Mouse (Mus musculus) stomach, embryonic 14.5 days (tissue): ENCODE measurements at regions not wholly inside any gene's neighbourhood (a gene's known extent, or its start where the extent isn't known, plus 50 kb on each side); places are given as distances from the start of the nearest gene placed in this dataset.
A peak's percentile ranks its signal among the peaks of the same experiment; 100 is the strongest.
"Not testable (repeated sequence)": the region's sequence is repeated elsewhere in the genome, so short reads cannot be mapped to it uniquely, and the experiment has no call there.

Source experiments
- ATAC-seq: fragments of 200-750 bp; cut with Nextera tagmentation; 2 replicates; pipeline ENCODE4 v1.8.0; 2017; ENCODE audit warnings: low read depth, moderate TSS enrichment; ENCODE audit not compliant: insufficient number of reproducible peaks, insufficient read depth, low FRiP score
- H3K27ac ChIP-seq: fragments of 300-500 bp; sonication (generic); 2 replicates; pipeline ENCODE4 v1.5.1; 2014; ENCODE audit warnings: mild to moderate bottlenecking, low read length, moderate library complexity, mixed read lengths
- H3K27me3 ChIP-seq: fragments of 300-500 bp; sonication (generic); 2 replicates; pipeline ENCODE4 v1.6.1; 2014; ENCODE audit warnings: low read length, control low read depth, mixed read lengths; ENCODE audit not compliant: control insufficient read depth, insufficient read depth
- H3K36me3 ChIP-seq: fragments of 300-500 bp; sonication (generic); 2 replicates; pipeline ENCODE4 v1.6.1; 2014; ENCODE audit warnings: mild to moderate bottlenecking, control low read depth, low read length, moderate library complexity, mixed read lengths; ENCODE audit not compliant: control insufficient read depth, insufficient read depth
- H3K4me1 ChIP-seq: fragments of 300-500 bp; sonication (generic); 2 replicates; pipeline ENCODE4 v1.6.1; 2014; ENCODE audit warnings: low read length, control low read depth, mixed read lengths; ENCODE audit not compliant: control insufficient read depth, insufficient read depth
- H3K4me2 ChIP-seq: fragments of 300-500 bp; sonication (generic); replicated peaks from 2 replicates; pipeline ENCODE4 v1.6.1; 2014; ENCODE audit warnings: low read depth, low read length, control low read depth
- H3K4me3 ChIP-seq: fragments of 300-500 bp; sonication (generic); 2 replicates; pipeline ENCODE4 v1.5.1; 2014; ENCODE audit warnings: low read depth, low read length, control low read depth
- H3K9ac ChIP-seq: fragments of 300-500 bp; sonication (generic); replicated peaks from 2 replicates; pipeline ENCODE4 v1.6.1; 2014; ENCODE audit warnings: low read depth, mild to moderate bottlenecking, control low read depth, low read length, moderate library complexity, mixed read lengths
- H3K9me3 ChIP-seq: fragments of 300-500 bp; sonication (generic); 2 replicates; pipeline ENCODE4 v1.6.1; 2016; ENCODE audit warnings: low read depth, low read length, control low read depth; ENCODE audit not compliant: control insufficient read depth
- WGBS: fragments of 180-500 bp; shearing (Covaris S2); extraction: QIAGEN DNeasy Blood & Tissue Kit; methylation state at CpG from one replicate; pipeline ENCODE4 v1.1.7; 2014; 5-methylcytosine and 5-hydroxymethylcytosine counted together

GRCm38 (mm10) chr17:13654606-13655005, 105.7 kb upstream of the Afdn start:
- not testable (repeated sequence) for H3K27ac ChIP-seq, H3K9me3 ChIP-seq, H3K4me2 ChIP-seq, H3K9ac ChIP-seq, H3K27me3 ChIP-seq, ATAC-seq, H3K36me3 ChIP-seq, H3K4me3 ChIP-seq
- peaks cover 12% of the 10 kb centered on the region; the same call in 1 of the 2 replicates for H3K4me1 ChIP-seq
- WGBS, result 64% methylated on average over 1 of the region's 1 CpGs

- Histone ChIP-seq H3K4me2 (no peak overlapping the region; the same call in 1 of the 2 replicates), H3K4me3 (no peak overlapping the region), H3K4me1 (peaks cover 12% of the 10 kb centered on the region; the same call in 1 of the 2 replicates), H3K9ac (no peak overlapping the region), H3K36me3 (no peaks in the 10 kb centered on the region), H3K9me3 (no peaks in the 10 kb centered on the region), H3K27me3 (no peaks in the 10 kb centered on the region), H3K27ac (no peak overlapping the region)
- 15% methylated on average over 3 of the region's 3 CpGs for WGBS
- ATAC-seq, result 0 out of 2 replicates have a peak, but pooled peaks have one; percentile 26
Measured at GRCm38 (mm10) chr17:13656065-13656464, 104.3 kb upstream of the Afdn start.

GRCm38 (mm10) chr17:13656485-13657181, 103.7 kb upstream of the Afdn start:
- WGBS, result 2% methylated on average over 12 of the region's 15 CpGs

GRCm38 (mm10) chr17:13657182-13657562, 103.2 kb upstream of the Afdn start:
- no peak for ATAC-seq
- Histone ChIP-seq H3K4me3 (no peak overlapping the region), H3K27ac (no peak overlapping the region), H3K4me2 (no peak overlapping the region), H3K9ac (no peak overlapping the region), H3K4me1 (peaks cover 12% of the 10 kb centered on the region; the same call in 1 of the 2 replicates), H3K9me3 (no peaks in the 10 kb centered on the region), H3K36me3 (no peaks in the 10 kb centered on the region), H3K27me3 (no peaks in the 10 kb centered on the region)
- WGBS, result 21% methylated on average over 10 of the region's 10 CpGs

More at GRCm38 (mm10) chr17:13656485-13657181, 103.7 kb upstream of the Afdn start:
- H3K27ac ChIP-seq, result no peak overlapping the region
- H3K9me3 ChIP-seq, result no peaks in the 10 kb centered on the region
- H3K27me3 ChIP-seq, result no peaks in the 10 kb centered on the region
- ATAC-seq, result peak; percentile 54
- no peak overlapping the region for H3K4me3 ChIP-seq
- no peaks in the 10 kb centered on the region for H3K36me3 ChIP-seq
- peak overlapping the region; percentile 13; the same call in 1 of the 2 replicates for H3K4me2 ChIP-seq
- H3K4me1 ChIP-seq, result peaks cover 12% of the 10 kb centered on the region; the same call in 1 of the 2 replicates
- no peak overlapping the region for H3K9ac ChIP-seq

GRCm38 (mm10) chr17:13657656-13658292, 102.6 kb upstream of the Afdn start:
- H3K4me3 ChIP-seq, result no peak overlapping the region
- no peak overlapping the region for H3K4me2 ChIP-seq
- WGBS, result 52% methylated on average over 9 of the region's 9 CpGs

GRCm38 (mm10) chr17:13658321-13658978, 101.9 kb upstream of the Afdn start:
- 62% methylated on average over 3 of the region's 3 CpGs for WGBS
- peak overlapping the region; percentile 21; the same call in 1 of the 2 replicates for H3K27ac ChIP-seq
- no peak overlapping the region for H3K4me3 ChIP-seq
- no peaks in the 10 kb centered on the region for H3K27me3 ChIP-seq
- no peak for ATAC-seq
- peaks cover 12% of the 10 kb centered on the region; the same call in 1 of the 2 replicates for H3K4me1 ChIP-seq
- H3K9me3 ChIP-seq, result no peaks in the 10 kb centered on the region
- no peak overlapping the region for H3K9ac ChIP-seq
- H3K4me2 ChIP-seq, result no peak overlapping the region
- no peaks in the 10 kb centered on the region for H3K36me3 ChIP-seq

More at GRCm38 (mm10) chr17:13657656-13658292, 102.6 kb upstream of the Afdn start:
- Histone ChIP-seq H3K36me3 (no peaks in the 10 kb centered on the region), H3K27me3 (no peaks in the 10 kb centered on the region), H3K4me1 (peaks cover 12% of the 10 kb centered on the region; the same call in 1 of the 2 replicates), H3K9ac (no peak overlapping the region), H3K27ac (no peak overlapping the region; the same call in 1 of the 2 replicates), H3K9me3 (no peaks in the 10 kb centered on the region)
- ATAC-seq, result no peak

- H3K9ac ChIP-seq, result no peak overlapping the region
- H3K27ac ChIP-seq, result peak overlapping the region; percentile 21; the same call in 1 of the 2 replicates
- peaks cover 12% of the 10 kb centered on the region; the same call in 1 of the 2 replicates for H3K4me1 ChIP-seq
- H3K36me3 ChIP-seq, result no peaks in the 10 kb centered on the region
- no peak for ATAC-seq
- H3K4me3 ChIP-seq, result no peak overlapping the region
- H3K27me3 ChIP-seq, result no peaks in the 10 kb centered on the region
- WGBS, result 38% methylated on average over 8 of the region's 8 CpGs
- H3K9me3 ChIP-seq, result no peaks in the 10 kb centered on the region
- H3K4me2 ChIP-seq, result no peak overlapping the region
Measured at GRCm38 (mm10) chr17:13659103-13659502, 101.2 kb upstream of the Afdn start.

GRCm38 (mm10) chr17:13659943-13660342, 100.4 kb upstream of the Afdn start:
- 80% methylated on average over 4 of the region's 4 CpGs for WGBS
- Histone ChIP-seq H3K9ac (no peak overlapping the region), H3K4me1 (peaks cover 12% of the 10 kb centered on the region; the same call in 1 of the 2 replicates), H3K4me3 (no peak overlapping the region), H3K36me3 (no peaks in the 10 kb centered on the region), H3K9me3 (no peaks in the 10 kb centered on the region), H3K27me3 (no peaks in the 10 kb centered on the region), H3K4me2 (no peak overlapping the region), H3K27ac (no peak overlapping the region)
- no peak for ATAC-seq
